ENCODE assay signal across 21 mouse cellular contexts in genomic region chr1:159313625-159314024, GRCm38 (mm10).
A peak's percentile ranks its signal among the peaks of the same experiment; 100 is the strongest.
DNase-seq lines count a peak whose midpoint lies in the region; ATAC-seq and TF ChIP-seq lines count a peak whose summit lies in the region.
"Had no signal": no experiment of that assay in that cellular context is flagged by ENCODE, and none has a peak within 500 bp of the region (broad histone marks: within the 10 kb centered on the region; RNA-seq: fewer than 3 reads in every experiment).

No protein-coding gene starts in this region.

- H3K27ac ChIP-seq in layer of hippocampus, adult 2 months, result no peak overlapping the region
- H3K27ac ChIP-seq in CH12.LX (ENCODE audit: insufficient read depth, low read depth), result no peak overlapping the region
- H3K27ac ChIP-seq in kidney, adult 2 months (ENCODE audit: insufficient read depth, low read depth, low read length), result no peak overlapping the region
- H3K27ac ChIP-seq: embryonic facial prominence, embryonic 13.5 days; liver, embryonic 14.5 days; midbrain, embryonic 12.5 days had no signal

- DNase-seq in layer of hippocampus, adult 2 months (ENCODE audit: low spot score in 2 of 2), result no peak
- DNase-seq in layer of hippocampus, adult 9-10 months (ENCODE audit: low spot score), result no peak
- DNase-seq in CH12.LX (ENCODE audit: extremely low read depth), result no peak
- peak; percentile 23 for DNase-seq in ES-CJ7 (ENCODE audit: low read depth, low spot score)
- no peak for DNase-seq in thymus, postnatal 10 days (ENCODE audit: low spot score in 2 of 2)
- DNase-seq in kidney, adult 2 months, result no peak
- DNase-seq: adrenal gland, postnatal 14 days; cerebellum, adult 18-20 months; cerebellum, postnatal 10 days; heart, postnatal 14 days; kidney, adult 11 months; kidney, postnatal 36 days; layer of hippocampus, postnatal 36 days; liver; lung, embryonic 14.5 days had no signal

- TF ChIP-seq CTCF in layer of hippocampus, adult 2 months (conservative IDR thresholded peaks at IDR 0.05), result peak; percentile 54
- TF ChIP-seq CTCF in CH12.LX (conservative IDR thresholded peaks at IDR 0.05 in 1 of 2, IDR thresholded peaks at IDR 0.05 in 1 of 2; ENCODE audit: low read depth in 2 of 2, low read length in 2 of 2), result peak in 1 of 2 experiments; percentile 37; a peak in 2 of 4 replicates
- no peak for TF ChIP-seq CTCF in kidney, adult 2 months (conservative IDR thresholded peaks at IDR 0.05; ENCODE audit: insufficient read depth, insufficient read length, low read depth, low read length)

- 72% methylated on average over 2 of the region's 2 CpGs for WGBS in kidney, adult 2 months

- H3K9ac ChIP-seq in CH12.LX (ENCODE audit: insufficient read depth, low read depth), result no peak overlapping the region
- H3K9ac ChIP-seq: embryonic facial prominence, embryonic 13.5 days; liver, embryonic 14.5 days; lung, embryonic 14.5 days; midbrain, embryonic 12.5 days had no signal

- no peaks in the 10 kb centered on the region for H3K79me2 ChIP-seq in CH12.LX (replicated peaks; ENCODE audit: control insufficient read depth, extremely low read depth, insufficient read depth, poor library complexity, severe bottlenecking)

- no peak overlapping the region for H3K4me3 ChIP-seq in layer of hippocampus, adult 2 months
- H3K4me3 ChIP-seq in CH12.LX (replicated peaks in 1 of 3; ENCODE audit: low read depth in 2 of 3, low read length in 2 of 3, poor library complexity in 1 of 3), result no peak overlapping the region
- no peak overlapping the region for H3K4me3 ChIP-seq in kidney, adult 2 months (ENCODE audit: insufficient read depth, low read depth, low read length)
- H3K4me3 ChIP-seq: embryonic facial prominence, embryonic 13.5 days; erythroblast, embryonic 14.5 days; midbrain, embryonic 12.5 days had no signal

- peaks cover 7 to 32% of the 10 kb centered on the region in 2 experiments for H3K36me3 ChIP-seq in CH12.LX (replicated peaks in 1 of 2; ENCODE audit: control insufficient read depth in 1 of 2, insufficient read depth in 1 of 2, low read length in 1 of 2)
- peaks cover 2% of the 10 kb centered on the region; the same call in 1 of the 2 replicates for H3K36me3 ChIP-seq in kidney, adult 2 months (ENCODE audit: control insufficient read depth, insufficient read depth, low read length)

- no peak for TF ChIP-seq EP300 in CH12.LX (IDR thresholded peaks at IDR 0.05; ENCODE audit: low read length)

- H3K4me1 ChIP-seq in CH12.LX (ENCODE audit: control insufficient read depth in 1 of 2, insufficient read depth in 2 of 2), result no peaks in the 10 kb centered on the region
- no peaks in the 10 kb centered on the region for H3K4me1 ChIP-seq in kidney, adult 2 months (ENCODE audit: control insufficient read depth, insufficient read depth, low read length)
- H3K4me1 ChIP-seq: embryonic facial prominence, embryonic 13.5 days; midbrain, embryonic 12.5 days had no signal

- TF ChIP-seq RAD21 in CH12.LX (IDR thresholded peaks at IDR 0.05; ENCODE audit: low read depth, low read length), result no peak

- ATAC-seq in megakaryocyte progenitor cell, adult 5-6 weeks (replicated peaks; ENCODE audit: poor library complexity), result 0 out of 2 replicates have a peak, but pooled peaks have one; percentile 39
- ATAC-seq: forebrain, embryonic 16.5 days had no signal

- no peaks in the 10 kb centered on the region for H3K9me3 ChIP-seq in CH12.LX (replicated peaks; ENCODE audit: low read length)
- H3K9me3 ChIP-seq: embryonic facial prominence, embryonic 13.5 days; midbrain, embryonic 12.5 days had no signal

- no peak overlapping the region for H3K4me2 ChIP-seq in CH12.LX (ENCODE audit: insufficient read depth, low read depth, poor library complexity, severe bottlenecking)
- H3K4me2 ChIP-seq: embryonic facial prominence, embryonic 13.5 days; lung, embryonic 14.5 days; midbrain, embryonic 12.5 days had no signal

- dilution Hi-C loops in CH12.LX (cut with MboI; ENCODE audit: extremely low pct_ligation_motif_present, extremely low pct_unique_long_range_greater_than_20kb, low sequenced_read_pairs), result no loop called here

- no peaks in the 10 kb centered on the region for H3K27me3 ChIP-seq in CH12.LX (replicated peaks)
- no peaks in the 10 kb centered on the region for H3K27me3 ChIP-seq in kidney, adult 2 months (replicated peaks; ENCODE audit: control insufficient read depth, insufficient read depth, low read length)
- H3K27me3 ChIP-seq: embryonic facial prominence, embryonic 13.5 days; midbrain, embryonic 12.5 days had no signal

- no peak for TF ChIP-seq POLR2A in CH12.LX (IDR thresholded peaks at IDR 0.05; ENCODE audit: low read depth, low read length)
- TF ChIP-seq POLR2A in kidney, adult 2 months (IDR thresholded peaks at IDR 0.05; ENCODE audit: low read depth, low read length), result no peak

- in situ Hi-C loops in CH12.LX (cut with MboI; ENCODE audit: low pct_ligation_motif_present, low pct_unique_long_range_greater_than_20kb, low sequenced_read_pairs), result no loop called here

TF ChIP-seq in CH12.LX, 34 proteins besides CTCF, POLR2A, EP300 and RAD21:
- TF ChIP-seq JUND (conservative IDR thresholded peaks at IDR 0.05; ENCODE audit: low read depth, low read length) (no peak), ZNF384 (IDR thresholded peaks at IDR 0.05; ENCODE audit: low read depth, low read length) (peak; percentile 73)
